Mouse (Mus musculus) thymus, postnatal 36 days (tissue): ENCODE results near the gene Map2k2.

Experiments used
- DNase-seq, 2 experiments: peaks; one replicate each; pipeline ENCODE4 v3.0.0; 2022; ENCODE audit warnings: mixed read lengths in 2 of 2

Gene Map2k2

DNA sequence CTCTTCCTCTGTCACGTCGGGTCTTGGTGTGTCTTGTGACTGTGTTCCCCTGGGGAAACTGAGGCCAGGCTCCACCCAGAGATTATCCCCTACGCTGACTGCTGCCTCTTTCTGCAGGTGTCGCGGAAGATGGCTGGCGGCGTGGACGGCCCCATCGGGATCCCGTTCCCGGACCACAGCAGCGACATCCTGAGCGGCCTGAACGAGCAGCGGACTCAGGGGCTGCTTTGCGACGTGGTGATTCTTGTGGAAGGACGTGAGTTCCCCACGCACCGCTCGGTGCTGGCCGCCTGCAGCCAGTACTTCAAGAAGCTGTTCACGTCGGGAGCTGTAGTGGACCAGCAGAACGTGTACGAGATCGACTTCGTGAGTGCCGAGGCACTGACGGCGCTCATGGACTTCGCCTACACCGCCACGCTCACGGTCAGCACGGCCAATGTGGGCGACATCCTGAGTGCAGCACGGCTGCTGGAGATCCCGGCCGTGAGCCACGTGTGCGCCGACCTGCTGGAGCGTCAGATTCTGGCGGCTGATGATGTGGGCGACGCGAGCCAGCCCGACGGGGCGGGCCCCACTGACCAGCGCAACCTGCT, 38.2 kb downstream of the Map2k2 start:
- DNase-seq, result no peak

DNA sequence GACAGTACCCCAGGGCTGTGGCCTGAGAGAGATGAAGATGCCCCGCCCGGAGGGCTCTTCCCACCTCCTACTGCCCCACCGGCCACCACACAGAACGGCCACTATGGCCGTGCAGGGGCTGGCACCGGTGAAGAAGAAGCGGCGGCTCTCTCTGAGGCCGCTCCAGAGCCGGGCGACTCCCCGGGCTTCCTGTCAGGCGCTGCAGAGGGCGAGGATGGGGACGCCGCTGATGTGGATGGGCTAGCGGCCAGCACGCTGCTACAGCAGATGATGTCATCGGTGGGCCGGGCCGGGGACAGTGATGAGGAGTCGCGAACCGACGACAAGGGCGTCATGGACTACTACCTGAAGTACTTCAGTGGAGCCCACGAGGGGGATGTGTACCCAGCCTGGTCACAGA, 39.0 kb downstream of the Map2k2 start:
- DNase-seq, result no peak

DNA sequence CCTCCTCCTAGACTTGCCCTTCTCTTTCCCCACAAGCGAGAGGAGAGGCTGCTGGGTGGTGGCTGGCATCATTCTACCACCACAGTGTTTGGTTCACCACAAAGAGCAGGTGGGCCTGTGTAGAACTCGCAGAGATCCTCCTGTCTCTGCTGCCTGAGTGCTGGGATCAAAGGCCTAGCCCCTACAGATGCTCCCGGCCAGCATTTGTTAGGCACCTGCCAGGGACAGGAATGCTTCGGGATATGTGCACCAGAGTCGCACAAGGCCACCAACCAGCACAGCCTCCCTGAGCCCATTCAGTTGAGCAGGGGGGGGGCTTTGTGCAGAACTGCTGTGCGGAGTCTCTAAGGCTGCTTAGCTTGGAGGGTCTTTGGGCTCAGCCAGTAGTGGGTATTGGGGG, 39.6 kb downstream of the Map2k2 start:
- DNase-seq, result no peak

DNA sequence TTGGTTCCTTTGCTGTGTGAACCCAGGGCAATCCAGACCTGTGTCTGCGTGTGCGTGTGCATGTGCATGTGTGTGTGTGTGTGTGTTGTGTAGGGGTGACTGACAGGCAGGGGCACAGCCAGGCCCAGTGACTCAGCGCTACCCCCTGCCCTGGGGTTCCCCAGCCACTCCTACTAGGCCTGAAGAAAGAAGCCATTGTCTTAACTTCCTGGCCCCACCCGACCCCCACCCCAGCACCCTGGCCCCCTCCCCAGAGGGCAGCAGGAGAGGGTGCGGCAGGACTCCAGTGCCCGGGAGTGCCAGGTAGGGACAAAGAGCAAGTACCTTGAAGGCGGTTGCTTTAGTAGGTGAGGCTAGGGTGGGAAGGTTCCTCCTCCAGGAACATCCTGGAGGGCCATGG, 40.1 kb downstream of the Map2k2 start:
- DNase-seq, result no peak

DNA sequence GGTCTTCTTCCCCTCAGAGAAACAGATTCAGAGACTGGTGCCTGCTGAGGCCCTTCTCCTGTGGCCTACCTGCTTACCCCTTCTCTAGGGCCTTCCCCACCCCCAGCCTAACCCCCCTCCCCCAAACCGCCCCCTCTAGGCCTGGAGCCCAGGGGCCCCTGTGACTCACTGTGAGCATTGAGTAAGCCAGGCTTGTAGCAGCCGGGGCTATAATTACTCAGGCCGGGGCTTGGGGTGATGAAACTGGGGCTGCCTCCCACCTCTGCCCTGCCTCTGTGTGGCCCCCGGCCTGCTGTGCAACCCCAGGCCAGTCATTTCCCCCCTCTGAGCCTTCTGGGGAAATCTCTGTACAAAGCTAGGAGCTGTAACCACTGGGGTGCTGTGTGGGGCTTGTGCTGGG, 40.6 kb downstream of the Map2k2 start:
- DNase-seq, result no peak

DNA sequence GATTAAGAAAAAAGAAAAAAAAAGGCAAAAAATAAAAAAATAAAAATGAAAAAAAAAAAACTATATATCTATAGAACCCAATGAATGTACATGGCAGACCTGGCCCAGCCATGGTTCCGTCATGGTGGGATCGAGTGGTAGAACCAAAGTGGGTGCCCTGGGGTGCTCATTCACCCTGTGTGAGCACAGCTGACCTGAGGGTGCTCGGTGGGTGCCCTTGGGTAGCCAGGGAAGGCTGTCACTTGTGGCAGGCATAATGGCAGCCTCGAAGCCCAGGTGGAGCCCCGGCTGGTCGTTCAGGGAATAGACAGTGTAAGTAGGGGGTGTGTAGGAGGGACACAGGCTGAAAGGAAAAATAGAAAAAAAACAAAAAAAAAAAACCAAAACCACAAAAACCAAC, 45.5 kb downstream of the Map2k2 start:
- no peak for DNase-seq

DNA sequence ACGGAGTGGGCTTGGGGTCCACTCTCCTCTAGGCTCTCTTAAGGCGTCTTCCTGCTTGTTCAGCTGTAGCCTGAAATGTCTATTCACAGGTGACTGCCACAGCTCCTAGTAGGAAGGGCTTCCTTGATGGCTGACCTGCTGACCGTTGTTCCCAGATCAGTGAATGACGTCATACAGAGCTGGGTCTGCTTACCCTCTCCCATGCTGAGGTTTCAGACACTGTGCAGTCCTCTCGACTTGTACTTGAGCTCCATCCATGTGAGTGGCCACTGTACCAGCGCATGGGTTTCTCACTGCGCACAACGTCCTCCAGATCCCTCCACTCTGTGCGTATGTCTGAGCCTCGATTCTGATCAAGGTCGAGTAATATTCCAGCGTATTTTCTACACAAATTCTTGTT, 46.9 kb downstream of the Map2k2 start:
- DNase-seq, result no peak

DNA sequence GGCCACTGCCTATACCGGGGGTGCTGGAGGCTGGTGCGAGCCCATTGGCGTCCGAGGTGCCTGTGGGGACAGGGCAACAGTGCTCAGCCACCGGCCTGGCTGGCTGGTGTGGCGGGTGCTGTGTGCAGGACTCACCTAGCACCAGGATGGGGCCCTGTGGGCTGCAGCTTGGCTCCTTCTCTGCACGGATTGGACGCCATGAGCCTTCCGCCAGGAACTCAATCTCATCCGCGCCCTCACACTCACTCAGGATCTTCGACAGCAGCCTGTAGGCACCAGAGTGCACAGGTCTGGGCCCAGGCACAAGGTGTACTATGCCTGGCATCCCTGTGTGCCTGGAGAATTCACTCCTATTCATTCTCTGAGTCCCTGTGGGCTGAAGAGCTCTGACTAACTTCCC, 48.6 kb downstream of the Map2k2 start:
- DNase-seq, result no peak

DNA sequence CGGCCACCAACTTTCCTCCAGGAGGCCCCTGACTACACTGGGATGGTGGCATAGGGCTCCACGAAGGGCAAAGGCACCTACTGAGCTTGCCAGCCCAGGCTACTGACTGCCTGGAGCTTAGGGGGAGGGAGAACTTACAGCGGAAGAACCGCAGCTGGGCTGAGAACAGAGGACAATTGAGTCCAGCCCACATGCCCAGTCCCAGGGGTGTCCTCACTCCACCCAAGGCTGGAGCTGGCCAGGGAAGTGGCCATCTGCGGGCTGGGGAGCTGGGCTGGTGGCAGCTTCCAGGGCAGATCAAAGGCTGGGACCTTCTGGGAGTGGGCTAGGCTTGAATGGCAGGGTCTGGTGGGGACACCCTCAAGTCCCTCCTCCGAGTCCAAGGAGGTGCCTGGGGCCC, 49.0 kb downstream of the Map2k2 start:
- no peak for DNase-seq

DNA sequence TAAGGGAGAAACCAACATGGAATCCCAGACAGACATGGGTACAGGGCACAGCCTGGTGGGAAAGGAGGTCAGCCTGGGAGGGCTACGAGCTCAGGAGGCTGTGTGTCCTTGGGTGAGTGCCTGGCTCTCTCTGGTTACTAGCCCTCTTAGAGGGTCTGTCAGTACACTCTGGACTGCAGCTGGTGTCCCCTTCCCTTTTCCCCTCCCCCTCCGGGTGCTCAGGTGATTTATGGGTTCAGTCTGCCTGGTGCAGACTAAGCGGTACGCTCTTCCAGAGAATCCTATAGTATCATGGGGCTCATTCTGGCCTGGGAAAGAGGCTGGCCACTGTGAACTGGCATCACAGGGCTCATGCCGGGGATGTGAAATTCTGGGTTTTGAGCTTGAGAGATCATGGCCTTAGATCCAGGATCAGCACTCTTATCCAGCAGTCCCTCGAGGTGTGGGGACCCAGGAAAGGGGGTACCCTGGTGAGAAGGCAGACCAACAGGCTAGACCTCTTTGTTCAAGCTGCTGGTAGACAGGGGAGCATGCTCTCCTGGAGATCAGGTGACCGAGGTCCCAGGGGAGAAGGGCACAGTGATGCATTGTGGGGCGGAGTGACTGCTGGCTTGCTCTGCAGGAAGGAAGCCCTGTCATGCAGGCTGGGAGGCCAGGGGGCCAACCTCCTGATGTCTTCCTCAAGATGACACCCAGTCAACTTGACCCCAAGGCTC, 56.0 kb downstream of the Map2k2 start:
- DNase-seq, result no peak

DNA sequence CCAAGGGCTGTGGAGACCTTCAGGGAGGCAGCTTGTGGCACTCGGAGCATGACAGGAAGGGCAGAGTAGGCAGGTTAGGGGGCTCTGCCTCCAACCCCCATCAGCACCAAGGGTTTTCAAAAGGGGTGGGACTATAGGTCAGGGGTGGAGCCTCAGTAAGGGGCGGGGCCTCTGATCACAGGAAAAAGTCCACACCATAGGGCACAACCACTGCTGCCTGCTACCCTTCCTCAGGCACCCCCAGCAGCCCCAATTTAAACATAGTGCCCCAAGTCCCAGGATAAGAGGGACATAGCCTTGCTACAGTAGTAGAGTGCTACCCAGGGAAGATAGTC, 56.6 kb downstream of the Map2k2 start:
- DNase-seq, result no peak

DNA sequence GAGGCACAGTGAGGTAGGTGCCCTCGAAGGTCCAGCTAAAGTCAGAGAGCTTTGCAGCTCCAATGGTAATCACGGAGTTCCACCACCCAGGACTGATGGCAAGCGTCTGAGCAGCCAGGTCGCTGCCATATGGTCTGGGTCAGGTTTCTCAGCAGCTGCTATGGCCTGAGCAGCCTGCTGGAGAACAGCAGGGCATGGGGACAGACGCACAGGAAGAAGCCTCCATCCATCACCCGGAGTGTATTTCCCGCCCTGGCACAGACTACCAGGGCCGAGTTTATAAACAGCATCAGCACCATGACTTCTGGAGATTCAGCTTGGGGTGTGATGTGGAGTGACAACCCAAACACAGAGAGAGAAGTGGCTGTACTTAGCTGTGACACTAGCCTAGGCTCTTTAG, 59.4 kb downstream of the Map2k2 start:
- DNase-seq, result no peak

DNA sequence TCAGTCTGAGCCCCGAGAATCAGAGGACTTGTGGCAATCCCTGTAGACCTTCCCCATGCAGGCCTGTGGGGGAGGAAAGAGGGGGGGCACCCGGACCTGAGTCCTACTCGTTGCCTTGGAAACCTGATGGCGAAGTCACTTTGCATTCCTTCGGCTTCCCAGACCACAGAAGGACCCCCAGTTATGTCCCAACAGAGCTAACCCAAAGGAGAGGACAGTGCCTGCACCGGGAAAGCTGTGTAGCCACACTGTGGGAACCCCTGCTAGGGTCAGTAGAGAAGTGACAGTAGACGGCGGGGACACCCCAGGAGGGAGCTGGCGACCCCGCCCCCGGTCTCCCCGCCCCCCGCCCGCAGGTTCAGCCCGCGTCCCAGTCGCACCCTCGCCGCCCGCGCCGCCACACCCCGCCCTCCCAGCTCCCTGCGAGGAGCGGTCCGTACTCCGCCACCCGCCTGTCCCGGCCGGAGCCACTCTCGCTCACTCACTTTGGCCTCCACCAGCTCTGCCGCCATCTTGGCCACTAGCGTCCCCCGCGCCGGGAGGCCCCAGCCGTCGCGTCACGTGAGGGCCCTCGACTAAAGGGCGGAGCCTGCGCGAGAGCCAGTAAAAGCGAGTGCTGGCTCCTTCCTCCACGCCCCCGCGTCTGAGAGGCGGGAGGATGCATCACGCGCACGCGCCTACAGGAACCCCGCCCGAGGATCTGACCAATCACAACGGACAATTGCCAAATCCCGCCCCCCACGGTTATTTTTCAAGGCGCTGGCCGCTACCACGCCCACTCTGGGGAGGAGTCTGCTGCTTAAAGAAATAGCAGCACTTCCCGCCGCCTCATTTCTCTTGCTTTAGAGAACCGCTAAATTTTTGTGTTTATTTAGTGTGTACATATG, 61.7 kb downstream of the Map2k2 start, which contains the start of gene Pias4:
Gene Pias4, minus strand, starts transcription at position 724 of the 887 bp plus-strand sequence.
- peak; percentile 100 for DNase-seq

DNA sequence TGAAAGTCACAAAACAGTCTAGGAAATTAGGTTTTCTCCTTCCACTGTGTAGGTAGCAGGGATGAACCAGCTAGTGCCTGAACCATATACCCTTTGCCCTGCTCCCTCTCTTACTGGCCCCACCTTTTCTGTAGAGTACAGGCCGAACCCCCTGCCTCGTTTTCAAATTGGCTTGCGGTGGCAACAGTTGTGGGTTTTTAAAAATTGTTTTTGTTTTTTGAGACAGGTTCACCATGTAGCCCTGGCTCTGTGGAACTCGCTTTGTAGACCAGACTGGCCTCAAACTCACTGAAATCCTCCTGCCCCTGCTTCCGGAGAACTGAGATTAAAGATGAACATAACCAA, 62.3 kb downstream of the Map2k2 start:
- no peak for DNase-seq

DNA sequence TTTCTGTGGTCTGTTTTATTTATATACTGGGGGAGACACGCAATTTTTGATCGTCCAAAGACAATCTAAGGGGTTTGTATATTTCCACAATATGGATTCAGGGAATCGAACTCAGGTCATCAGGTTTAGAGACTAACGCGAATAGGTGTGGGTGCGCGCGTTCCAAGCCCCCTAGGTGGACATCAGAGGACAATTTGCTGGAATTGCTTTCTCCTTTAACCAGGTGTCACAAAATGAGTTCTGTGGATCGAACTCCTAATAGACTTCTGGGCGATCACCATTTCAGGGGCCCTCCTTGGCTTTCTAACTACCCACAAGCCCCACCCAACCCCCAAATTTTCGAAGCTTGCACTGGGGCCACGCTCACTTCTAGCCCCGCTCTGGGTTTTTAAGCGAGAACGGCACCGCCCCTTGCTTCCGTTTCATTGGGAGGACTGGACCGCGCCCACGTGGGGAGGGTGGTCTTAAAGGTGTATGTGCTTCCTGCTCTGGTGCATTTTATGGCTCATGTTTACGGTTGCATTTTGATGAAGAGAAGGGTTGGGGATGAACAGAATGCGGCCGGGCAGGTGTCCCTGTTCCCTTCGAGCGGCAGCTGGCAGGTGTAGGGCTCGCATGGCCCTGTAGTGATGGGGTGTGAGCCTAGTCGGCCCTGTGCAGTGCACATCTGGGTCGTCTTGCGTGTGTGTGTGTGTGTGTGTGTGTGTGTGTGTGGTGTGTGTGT, 63.0 kb downstream of the Map2k2 start:
- peak; percentile 88 to 93 for DNase-seq

DNA sequence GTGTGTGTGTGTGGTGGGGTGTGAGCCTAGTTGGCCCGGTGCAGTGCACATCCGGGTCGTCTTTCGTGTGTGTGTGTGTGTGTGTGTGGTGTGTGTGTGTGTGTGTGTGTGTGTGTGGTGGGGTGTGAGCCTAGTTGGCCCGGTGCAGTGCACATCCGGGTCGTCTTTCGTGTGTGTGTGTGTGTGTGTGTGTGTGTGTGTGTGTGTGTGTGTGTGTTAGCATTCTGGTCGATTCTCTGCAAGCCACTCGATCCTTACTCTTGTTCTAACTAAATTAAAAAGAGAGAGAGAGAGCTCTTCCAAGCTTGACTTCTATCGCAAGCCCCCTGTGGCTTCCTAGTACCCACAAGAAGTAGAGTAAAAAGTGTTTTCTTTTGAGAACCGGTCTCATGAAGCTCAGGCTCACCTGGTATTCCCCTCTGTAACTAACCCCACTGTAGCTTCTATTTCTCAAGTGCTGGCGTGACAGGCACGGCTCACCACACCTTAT, 63.7 kb downstream of the Map2k2 start:
- peak; percentile 57 to 61 for DNase-seq

DNA sequence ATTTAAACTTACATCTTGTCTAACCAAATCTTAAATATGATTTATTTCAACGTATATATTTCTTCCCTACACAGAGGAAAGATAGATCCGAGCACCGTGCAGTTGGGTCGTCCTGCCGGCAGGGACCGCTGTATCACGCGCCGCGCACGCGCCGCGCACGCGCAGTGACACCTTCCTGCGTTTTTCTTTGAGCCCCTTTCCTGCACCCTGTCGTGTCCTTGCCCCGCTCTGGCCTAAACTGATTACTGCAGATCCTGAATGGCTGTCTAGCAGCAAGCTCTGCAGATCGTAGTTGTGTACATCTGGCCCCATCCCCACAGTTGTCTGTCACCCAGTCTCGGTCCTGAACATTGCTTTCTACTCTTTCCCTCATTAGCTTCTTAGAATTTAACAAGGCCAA, 67.4 kb downstream of the Map2k2 start:
- DNase-seq, result peak; percentile 85 to 86

DNA sequence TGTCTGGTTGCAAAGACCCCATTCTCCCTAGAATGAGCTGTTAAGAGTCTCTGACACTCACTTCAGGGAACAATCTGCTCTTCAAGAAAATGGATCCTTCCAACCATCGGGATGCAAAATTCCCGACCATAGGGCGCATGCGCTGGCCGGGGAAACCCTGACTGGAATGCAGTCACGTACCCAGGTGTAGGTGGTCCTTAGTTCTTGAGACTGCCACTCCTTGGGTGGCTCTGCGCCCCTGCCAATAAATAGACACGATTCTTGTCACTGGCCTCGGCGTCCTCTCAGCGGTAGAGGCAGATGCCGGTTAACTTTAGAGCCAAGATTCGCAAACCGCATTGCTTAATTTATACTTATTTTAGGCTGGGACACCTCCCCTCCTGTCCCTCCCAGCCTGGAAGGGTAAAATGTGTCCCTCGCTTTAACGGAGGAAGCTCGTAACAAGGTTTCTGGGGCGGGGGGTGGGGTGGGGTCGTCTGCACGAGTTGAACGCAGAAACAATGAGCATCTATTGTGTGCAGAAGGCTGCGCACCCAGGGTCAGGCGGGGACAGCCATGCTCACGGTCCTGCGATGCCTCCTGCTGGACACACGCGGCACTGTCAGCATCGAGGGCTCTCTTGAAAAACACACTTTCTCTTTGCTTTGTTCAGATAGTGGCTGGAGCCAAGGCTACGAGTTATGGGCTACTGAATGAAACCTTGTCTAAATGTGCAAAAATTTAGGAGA, 69.1 kb downstream of the Map2k2 start:
- peak; percentile 91 to 94 for DNase-seq

DNA sequence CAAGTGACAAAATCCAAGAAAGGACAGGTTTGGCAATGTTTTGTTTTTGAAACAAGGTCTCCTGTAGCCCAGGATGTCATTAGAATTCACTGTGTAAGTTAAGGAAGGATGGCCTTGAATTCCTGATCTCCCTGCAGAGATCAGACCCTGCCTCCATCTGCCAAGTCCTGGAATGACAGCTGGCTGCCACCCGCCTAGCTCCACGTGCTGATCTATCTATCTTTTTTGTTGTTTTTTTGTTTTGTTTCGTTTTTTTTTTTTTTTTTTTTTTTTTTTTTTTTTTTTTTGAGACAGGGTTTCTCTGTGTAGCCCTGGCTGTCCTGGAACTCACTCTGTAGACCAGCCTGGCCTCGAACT, 69.6 kb downstream of the Map2k2 start:
- peak in 1 of 2 experiments; percentile 30 for DNase-seq

DNA sequence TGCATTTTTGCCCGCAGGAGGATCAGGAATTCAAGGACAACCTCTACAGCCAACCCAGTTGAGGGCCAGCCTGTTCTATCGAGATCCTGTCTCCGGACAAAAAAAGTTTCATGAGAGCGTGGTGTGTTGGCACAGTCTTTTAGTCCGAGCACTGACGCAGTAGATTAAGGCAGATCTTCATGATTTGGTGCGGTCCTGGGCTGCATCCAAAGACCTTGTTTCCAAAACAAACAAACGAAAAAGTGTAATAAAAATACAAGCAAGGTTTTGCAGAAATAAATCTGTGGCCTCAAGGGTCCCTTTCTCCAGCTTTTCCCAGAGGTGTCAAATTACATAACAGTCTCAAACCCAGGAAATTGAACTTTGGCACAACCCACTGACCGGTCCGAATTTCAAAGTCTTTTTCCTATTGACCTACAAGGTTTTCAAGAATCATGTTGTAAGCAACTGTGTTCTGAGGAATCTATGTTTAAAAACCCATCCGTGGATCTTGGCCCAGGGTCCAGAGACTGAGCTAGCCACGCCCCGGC, 70.3 kb downstream of the Map2k2 start:
- peak in 1 of 2 experiments; percentile 23 for DNase-seq

DNA sequence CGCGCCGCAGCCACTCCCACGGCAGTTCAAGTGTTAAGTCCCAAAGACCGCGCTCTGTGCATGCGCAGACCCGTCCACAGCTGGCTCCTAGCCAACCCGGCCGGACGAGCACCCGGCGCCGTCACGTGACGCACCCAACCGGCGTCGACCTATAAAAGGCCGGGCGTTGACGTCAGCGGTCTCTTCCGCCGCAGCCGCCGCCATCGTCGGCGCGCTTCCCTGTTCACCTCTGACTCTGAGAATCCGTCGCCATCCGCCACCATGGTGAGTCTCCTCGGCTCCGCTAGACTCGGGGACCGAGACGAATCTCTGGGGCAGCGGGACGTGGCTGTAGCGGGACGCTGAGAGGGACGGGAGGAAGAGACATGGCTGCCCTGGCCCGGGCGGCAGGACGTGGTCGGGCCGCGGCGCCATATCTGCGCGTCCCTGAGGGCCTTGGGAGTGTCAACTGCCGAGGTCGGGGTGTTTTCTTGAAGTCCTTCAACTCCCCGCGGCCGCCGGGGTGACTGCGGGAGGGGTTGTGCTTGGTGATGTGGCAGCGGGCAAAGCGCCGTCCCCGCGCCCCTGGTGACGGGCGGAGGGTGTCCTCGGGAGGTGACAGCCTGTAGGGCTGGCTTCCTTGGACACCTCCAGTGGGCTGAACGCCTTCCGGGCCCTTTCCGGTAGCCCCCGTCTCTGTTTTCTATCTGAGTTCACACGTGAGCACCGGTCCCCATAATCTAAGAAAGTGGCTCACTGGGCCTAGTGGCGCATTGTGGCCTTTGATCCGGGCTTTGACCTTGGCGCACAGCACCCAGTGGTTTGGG, 71.0 kb downstream of the Map2k2 start, which contains the start of gene Eef2:
Gene Eef2, plus strand, starts transcription at position 166 of the 806 bp plus-strand sequence.
- DNase-seq, result peak; percentile 97 to 98
